Mouse (Mus musculus) lung, adult 18-20 months (tissue): ENCODE data around the gene Cygb.
A peak's percentile ranks its signal among the peaks of the same experiment; 100 is the strongest.
"Not testable (repeated sequence)": the region's sequence is repeated elsewhere in the genome, so short reads cannot be mapped to it uniquely, and the experiment has no call there.

Experiments
- DNase-seq, 2 experiments: peaks; one replicate each; pipeline ENCODE4 v3.0.0; 2022; ENCODE audit warnings: mixed read lengths in 2 of 2

Cygb gene

DNA sequence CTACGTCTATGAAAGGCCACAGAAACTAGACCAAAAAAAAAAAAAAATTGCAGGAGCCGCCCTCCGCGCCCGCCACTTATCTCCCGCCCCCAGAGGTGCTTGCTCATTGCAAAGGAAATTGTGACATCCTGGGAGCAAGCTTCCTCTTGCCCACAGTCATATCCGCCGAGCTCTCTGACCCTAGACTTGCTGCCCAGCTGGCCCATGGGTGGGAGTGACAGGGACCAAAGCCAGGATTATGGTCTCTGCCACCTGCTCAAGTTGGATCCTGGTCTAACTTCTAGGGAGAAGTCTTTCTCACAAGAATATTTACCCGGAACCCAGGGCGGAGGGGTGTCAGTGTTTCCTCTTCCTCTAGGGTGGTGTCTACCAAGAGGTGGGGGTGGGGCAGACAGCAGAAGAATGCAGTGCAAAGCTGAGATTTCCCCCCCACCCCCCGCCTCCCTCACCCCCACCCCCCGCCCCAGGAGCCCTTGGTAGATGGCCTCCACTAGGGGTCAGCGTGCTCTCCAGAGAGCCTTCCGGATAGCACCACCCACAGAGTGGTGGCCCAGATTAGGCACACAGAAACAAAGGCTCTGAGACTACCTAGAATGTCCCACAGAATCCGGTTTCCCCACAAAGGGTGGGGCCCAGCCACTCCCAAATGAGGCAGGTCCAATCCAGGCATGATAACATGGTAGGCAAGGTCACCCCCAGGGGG, 38.2 kb downstream of the Cygb start:
- DNase-seq, result peak; percentile 83 to 90

DNA sequence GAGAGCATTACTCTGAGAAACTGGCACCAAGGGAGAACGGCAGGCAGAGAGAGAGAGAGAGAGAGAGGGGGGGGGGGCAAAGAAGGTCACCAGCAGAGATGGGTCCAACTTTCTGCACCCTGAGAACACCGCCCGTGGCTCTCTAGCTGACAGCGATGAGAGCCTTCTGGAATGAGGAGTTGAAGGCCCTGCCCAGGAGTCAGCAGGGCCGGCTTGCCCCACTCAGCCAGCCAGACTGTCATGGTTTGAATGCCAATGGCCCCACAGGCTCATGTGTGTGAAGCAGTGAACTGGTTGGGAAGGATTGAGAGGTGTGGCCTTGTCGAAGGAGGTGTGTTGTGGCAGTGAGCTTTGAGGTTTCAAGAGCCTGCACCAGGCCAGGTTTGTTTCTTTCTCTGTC, 40.9 kb downstream of the Cygb start:
- DNase-seq, result no peak

DNA sequence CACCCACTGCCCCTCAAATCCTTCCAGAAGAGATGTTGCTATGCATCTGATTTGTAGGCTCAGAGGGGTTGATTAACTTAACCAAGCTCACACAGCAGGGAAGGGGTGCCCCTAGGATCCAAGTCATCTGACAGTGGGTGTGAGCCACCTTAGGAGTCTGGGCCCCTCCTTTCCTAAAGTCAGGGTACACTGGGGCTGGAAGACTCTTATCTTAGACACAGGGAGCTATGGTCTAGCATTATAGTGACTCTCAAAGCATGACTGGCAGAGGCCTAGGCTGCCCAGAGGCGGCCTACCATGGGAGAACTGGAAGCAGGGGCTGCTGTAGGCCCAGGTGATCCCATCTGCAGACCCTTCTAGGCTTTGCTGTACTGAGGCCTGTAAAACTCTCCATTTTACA, 41.6 kb downstream of the Cygb start:
- DNase-seq, result no peak

DNA sequence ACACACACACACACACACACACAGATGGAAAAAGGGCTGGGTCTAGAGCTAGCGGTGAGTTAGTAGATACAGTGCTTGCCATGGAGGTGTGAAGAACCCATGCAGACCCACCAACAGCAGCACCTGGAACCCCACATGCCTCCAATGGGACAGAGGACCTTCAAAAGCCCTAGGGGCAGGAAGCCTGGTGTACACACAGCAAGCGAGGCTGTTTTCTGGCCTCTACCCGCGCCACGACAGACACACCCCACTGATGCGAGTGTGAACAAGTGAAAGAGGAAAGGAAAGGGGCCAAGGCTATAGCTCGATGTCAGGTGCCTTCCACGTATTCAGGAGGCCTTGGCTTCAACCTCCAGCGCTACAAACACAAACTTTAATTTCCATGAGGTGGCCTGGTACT, 42.2 kb downstream of the Cygb start:
- DNase-seq, result no peak

DNA sequence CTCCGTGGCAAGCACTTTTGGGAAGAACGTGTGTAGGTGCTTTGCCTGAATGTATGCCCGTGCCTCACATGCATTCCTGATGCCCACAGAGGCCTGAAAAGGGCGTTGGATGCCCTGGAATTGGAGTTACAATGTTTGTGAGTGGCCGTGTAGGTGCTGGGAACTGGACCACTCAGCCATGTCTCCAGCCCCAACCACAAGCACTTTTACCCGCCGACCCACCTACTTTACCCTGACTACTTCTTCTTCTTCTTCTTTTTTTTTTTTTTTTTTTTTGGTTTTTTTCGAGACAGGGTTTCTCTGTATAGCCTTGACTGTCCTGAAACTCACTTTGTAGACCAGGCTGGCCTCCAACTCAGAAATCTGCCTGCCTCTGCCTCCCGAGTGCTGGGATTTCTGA, 42.9 kb downstream of the Cygb start:
- not testable (repeated sequence) for DNase-seq

DNA sequence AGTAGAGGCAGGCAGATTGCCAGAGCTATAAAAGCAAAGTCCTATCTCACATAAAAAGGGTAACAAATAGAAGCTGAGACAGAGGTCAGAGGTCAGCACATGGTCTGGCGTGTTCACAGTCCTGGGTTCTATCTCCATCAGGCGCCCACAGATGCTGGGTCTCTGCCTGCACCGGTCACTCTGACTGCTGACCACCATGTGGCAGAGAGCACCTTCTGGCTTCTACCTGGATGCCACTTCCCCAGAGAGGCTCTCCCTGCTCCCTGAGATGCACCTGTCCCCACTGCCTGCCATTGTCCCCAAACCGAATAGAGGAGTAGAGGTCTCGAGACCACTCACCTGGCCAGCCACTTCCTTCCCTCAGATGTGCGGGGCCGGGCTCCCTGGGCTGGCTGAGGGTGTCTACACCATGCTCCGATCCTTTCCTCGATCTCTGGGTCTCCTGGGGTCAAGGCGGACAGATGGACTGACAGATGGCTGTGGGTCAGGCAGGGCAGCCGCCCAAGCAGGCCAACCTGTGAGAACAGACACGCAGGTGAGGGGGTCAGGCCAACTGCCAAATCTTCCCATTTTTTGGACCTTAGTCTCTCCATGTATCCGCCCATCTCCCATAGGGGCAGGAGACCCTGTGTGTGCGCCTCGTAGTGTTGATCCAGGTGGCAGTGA, 44.0 kb downstream of the Cygb start:
- no peak for DNase-seq

DNA sequence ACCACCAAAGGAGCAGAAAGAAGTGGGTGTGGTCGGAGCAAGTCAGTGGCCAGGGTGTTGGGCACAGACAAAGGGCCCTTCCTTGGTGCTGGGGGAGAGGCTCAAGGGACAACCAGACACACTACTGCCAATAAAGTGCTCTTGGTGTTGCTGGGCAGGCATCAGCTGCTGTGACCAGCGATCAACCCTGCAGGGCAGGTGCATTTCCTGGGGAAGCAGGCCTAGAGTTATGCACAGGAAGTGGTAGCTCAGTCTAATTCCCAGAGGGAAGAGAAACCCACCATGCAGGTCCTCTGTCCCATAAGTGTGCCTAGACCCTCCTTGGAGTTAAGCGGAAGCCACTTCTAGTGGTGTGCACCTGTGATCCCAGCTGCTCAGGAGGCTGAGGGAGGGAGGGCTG, 46.4 kb downstream of the Cygb start:
- DNase-seq, result no peak

DNA sequence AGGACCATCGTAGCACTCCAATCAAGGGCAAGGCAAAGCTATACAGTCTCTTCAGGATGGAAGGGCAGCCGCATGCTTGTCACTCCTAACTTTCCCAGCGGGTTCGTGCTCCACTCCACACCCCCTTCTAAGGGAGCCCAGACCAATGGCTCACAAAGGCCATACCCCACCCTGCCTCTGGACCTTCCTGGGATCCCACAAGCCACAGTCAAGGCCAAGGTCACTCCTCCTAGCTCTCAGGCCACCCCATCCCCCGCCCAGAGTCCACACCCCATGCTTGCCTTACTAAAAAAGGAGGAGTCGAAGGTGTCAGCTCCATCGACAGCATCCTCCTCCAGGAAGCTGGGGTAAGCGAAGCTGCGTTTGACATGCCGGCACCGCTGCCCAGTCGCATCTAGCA, 50.0 kb downstream of the Cygb start:
- no peak for DNase-seq

DNA sequence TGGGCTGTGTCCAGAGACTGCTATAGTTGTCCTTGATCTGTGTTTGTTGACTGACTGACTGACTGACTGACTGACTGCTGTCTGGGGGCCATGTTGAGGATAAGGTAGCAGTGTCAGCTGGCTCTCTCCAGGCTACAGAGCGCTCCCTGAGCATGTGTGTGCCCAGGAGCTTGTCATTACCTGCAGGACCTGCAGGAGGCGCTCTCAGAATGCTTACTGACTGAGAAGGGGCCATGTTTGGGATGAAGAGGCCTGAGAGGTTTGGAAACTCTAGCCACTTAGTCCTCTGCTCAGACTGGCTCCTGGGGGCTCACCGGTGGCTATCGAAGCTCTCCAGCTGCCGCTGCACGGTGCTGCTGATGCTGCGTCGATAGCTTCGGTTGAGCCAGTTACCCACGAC, 50.8 kb downstream of the Cygb start:
- DNase-seq, result peak in 1 of 2 experiments; percentile 53

DNA sequence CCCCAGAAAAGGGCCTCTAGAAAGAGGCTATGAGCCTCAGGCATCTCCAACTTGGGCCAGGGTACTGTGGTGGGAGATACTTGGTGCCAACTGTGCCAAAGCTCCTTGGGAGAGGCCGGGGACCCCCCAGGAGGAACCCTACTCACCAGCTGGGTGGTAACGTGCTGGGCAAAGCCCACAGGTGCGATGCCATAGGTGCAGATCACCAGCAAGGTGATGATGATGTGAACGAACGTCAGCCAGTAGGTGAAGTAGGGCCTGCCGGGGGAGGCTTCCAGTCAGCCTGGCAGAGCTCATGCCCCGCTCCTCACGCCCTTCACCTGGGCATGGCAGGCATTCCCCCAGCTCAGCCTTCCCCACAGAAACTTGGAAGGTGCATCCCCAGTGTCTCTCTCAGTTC, 52.1 kb downstream of the Cygb start:
- no peak for DNase-seq

DNA sequence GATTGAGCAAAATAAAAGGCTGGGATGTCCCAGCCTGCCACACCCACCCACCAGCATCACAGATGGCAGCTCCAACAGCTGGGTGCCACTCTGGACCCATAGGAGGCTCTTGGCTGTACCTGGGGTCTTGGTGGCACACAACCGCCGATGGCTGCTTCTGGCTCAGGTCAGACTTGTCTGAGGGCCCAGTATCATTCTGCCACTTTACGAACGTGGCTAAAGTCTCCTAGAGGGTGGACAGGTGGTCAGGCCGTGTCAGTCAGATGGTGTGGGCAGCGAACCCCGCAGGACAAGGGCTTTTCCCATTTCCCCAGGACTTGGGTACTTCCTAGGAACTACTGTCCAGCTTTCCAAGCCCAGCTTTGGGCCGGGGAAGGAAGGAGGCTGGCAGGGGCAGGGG, 52.9 kb downstream of the Cygb start:
- no peak for DNase-seq

DNA sequence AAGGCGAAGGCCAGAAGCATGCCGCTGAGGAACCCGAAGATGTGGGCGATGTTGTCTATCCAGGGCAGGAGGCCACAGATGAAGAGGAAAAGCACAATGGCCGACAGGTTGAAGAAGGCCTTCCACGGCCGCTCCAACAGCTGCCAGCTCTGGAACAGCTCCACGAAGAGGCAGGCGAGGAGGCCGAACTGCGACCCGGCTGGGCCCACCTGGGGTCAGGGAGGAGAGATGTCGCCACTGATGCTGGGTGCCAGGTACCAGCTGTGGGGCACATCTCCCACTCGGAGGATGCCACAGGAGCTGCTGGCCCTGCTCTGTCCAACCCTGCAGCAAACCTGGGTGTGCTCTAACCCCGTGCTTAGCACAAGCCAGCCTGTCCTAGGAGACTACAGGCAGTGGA, 54.9 kb downstream of the Cygb start:
- DNase-seq, result no peak

DNA sequence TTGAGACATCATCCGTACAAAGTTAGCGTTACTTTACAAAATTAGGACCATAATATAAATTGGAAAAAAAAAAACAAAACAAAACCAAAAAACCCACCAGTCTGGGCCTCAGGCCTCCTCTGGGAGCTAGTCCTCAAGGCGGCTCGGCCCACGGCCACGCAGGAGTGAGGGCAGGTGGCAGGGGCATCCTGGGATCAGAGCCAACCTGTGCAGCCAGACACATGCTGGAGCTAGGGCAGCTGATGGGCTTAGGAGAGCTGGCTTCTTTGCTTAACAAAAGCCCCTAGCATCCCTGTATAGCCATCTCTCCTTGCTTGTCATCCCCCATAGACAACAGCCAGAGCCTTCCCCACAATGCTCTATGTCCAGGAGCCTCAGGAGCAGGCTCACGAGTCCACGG, 55.9 kb downstream of the Cygb start:
- no peak for DNase-seq

DNA sequence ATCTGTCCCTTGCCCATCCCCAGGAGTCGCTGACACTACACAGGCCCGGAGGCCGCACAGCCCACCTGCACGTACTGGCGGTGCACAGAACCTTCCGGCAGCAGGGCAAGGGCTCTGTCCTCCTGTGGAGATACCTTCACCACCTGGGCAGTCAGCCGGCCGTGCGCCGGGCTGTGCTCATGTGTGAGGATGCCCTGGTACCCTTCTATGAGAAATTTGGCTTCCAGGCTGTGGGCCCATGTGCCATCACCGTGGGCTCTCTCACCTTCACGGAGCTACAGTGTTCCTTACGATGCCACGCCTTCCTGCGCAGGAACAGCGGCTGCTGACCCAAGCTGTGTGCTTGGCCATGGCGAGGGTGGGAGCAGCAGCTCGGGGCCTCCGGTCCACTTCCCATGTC, 57.3 kb downstream of the Cygb start:
- DNase-seq, result no peak
